Mouse (Mus musculus): ENCODE measurements at regions not wholly inside any gene's neighbourhood (a gene's known extent, or its start where the extent isn't known, plus 50 kb on each side); places are given as distances from the start of the nearest gene placed in this dataset.

DNA sequence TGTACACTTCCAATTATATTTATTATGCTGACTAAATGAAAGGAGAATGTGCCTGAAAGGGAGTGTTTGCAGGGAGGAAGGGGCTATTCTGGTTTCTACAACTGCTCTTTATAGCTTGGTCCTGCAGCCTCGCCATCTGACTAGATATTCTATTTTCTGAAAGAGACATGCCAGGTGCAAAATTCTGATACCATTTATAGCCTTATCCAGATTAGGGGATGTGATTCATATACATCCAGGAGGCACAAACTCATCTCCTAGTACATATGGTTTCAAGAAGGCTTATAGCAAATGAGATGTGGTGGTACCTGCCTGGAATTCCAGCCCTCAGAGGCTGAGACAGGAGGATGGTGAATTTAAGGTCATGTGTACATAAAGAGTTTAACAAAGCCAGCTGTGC lies 352.6 kb upstream of the Castor2 start:
- ATAC-seq (ENCODE audit: low read depth) = no peak
- 86% methylated on average over 1 of the region's 1 CpGs for WGBS (ENCODE audit: insufficient replicate concordance)
- no peak overlapping the region for H3K27ac ChIP-seq

GRCm38 (mm10) chr5:133746411-133746810 lies 353.1 kb upstream of the Castor2 start:
- H3K4me2 ChIP-seq = no peak overlapping the region
- no peak overlapping the region for H3K9ac ChIP-seq
- 0 out of 2 replicates have a peak, but pooled peaks cover 9% of the 10 kb centered on the region for H3K9me3 ChIP-seq (replicated peaks)
- no peaks in the 10 kb centered on the region for H3K4me1 ChIP-seq (replicated peaks)
- H3K4me3 ChIP-seq (replicated peaks) = no peak overlapping the region
- H3K27me3 ChIP-seq = no peaks in the 10 kb centered on the region
- ATAC-seq (ENCODE audit: low read depth) (no peak), DNase-seq (no peak)
- no peaks in the 10 kb centered on the region for H3K36me3 ChIP-seq
- WGBS (ENCODE audit: insufficient replicate concordance) = 71% methylated on average over 10 of the region's 10 CpGs
- no peak overlapping the region for H3K27ac ChIP-seq

More for the DNA sequence above, 352.6 kb upstream of the Castor2 start:
- H3K36me3 ChIP-seq = no peaks in the 10 kb centered on the region
- H3K27me3 ChIP-seq = no peaks in the 10 kb centered on the region
- no peak overlapping the region for H3K9ac ChIP-seq
- no peaks in the 10 kb centered on the region for H3K4me1 ChIP-seq (replicated peaks)
- no peak overlapping the region for H3K4me3 ChIP-seq (replicated peaks)
- no peak overlapping the region for H3K4me2 ChIP-seq
- no peak for DNase-seq
- 0 out of 2 replicates have a peak, but pooled peaks cover 9% of the 10 kb centered on the region for H3K9me3 ChIP-seq (replicated peaks)

DNA sequence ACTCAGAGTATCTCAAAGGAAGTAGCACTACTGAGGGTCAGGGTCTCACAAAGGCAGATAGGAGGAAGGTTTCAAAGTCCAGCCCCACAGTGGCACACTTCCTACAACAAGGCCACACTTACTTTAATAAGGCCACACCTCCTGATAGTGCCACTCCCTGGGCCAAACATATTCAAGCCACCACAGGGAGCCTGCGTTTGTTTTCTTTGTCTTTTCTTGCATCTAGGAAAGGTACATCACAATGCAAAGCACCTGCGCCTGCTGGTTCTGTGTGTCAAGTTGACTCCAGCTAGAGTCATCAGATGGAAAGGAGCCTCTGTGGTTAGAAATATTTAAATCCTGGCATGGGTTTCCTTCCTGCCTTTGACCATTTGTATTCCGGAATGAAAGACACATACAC lies 355.4 kb upstream of the Castor2 start:
- no peak overlapping the region for H3K9ac ChIP-seq
- H3K4me2 ChIP-seq = no peak overlapping the region
- H3K27me3 ChIP-seq = no peaks in the 10 kb centered on the region
- H3K4me1 ChIP-seq (replicated peaks) = no peaks in the 10 kb centered on the region
- 0 out of 2 replicates have a peak, but pooled peaks cover 9% of the 10 kb centered on the region for H3K9me3 ChIP-seq (replicated peaks)
- 60% methylated on average over 3 of the region's 3 CpGs for WGBS (ENCODE audit: insufficient replicate concordance)
- DNase-seq (no peak), ATAC-seq (ENCODE audit: low read depth) (no peak)
- H3K36me3 ChIP-seq = no peaks in the 10 kb centered on the region
- no peak overlapping the region for H3K4me3 ChIP-seq (replicated peaks)
- H3K27ac ChIP-seq = no peak overlapping the region

- no peaks in the 10 kb centered on the region for H3K27me3 ChIP-seq
Measured at GRCm38 (mm10) chr5:133743606-133744005, 355.9 kb upstream of the Castor2 start.

DNA sequence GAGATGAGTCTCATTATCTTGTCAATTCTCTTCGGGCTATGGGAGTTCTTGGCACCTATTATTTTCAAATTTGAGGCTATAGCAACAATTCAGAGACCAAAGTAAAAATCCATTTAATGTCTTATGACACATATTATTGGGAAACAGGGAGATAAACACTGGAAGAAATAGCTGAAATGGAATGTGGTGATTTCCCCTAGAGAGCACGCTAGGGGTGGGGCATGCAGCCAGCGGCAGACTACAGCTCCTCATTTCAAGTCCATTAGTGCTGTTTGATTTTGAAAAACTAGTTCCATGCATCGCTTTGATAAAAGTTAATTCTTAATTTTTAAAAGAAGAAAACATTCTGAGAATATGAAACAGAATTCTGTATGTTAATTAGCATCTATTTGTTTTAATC lies 367.6 kb upstream of the Castor2 start:
- WGBS (ENCODE audit: insufficient replicate concordance) = 60% methylated on average over 4 of the region's 4 CpGs
- Histone ChIP-seq H3K27me3 (no peaks in the 10 kb centered on the region), H3K36me3 (no peaks in the 10 kb centered on the region), H3K4me1 (replicated peaks) (no peaks in the 10 kb centered on the region), H3K4me3 (replicated peaks) (no peak overlapping the region), H3K4me2 (no peak overlapping the region), H3K9me3 (replicated peaks) (peaks cover 9% of the 10 kb centered on the region; the same call in 1 of the 2 replicates), H3K27ac (no peak overlapping the region), H3K9ac (no peak overlapping the region)
- ATAC-seq (ENCODE audit: low read depth) = no peak
- DNase-seq = no peak

More at GRCm38 (mm10) chr5:133743606-133744005, 355.9 kb upstream of the Castor2 start:
- ATAC-seq (ENCODE audit: low read depth) (no peak), DNase-seq (no peak)
- no peaks in the 10 kb centered on the region for H3K36me3 ChIP-seq
- H3K9me3 ChIP-seq (replicated peaks) = 0 out of 2 replicates have a peak, but pooled peaks cover 9% of the 10 kb centered on the region
- H3K27ac ChIP-seq = no peak overlapping the region
- H3K4me2 ChIP-seq = no peak overlapping the region
- WGBS (ENCODE audit: insufficient replicate concordance) = 47% methylated on average over 2 of the region's 2 CpGs
- no peaks in the 10 kb centered on the region for H3K4me1 ChIP-seq (replicated peaks)
- no peak overlapping the region for H3K9ac ChIP-seq
- H3K4me3 ChIP-seq (replicated peaks) = no peak overlapping the region

DNA sequence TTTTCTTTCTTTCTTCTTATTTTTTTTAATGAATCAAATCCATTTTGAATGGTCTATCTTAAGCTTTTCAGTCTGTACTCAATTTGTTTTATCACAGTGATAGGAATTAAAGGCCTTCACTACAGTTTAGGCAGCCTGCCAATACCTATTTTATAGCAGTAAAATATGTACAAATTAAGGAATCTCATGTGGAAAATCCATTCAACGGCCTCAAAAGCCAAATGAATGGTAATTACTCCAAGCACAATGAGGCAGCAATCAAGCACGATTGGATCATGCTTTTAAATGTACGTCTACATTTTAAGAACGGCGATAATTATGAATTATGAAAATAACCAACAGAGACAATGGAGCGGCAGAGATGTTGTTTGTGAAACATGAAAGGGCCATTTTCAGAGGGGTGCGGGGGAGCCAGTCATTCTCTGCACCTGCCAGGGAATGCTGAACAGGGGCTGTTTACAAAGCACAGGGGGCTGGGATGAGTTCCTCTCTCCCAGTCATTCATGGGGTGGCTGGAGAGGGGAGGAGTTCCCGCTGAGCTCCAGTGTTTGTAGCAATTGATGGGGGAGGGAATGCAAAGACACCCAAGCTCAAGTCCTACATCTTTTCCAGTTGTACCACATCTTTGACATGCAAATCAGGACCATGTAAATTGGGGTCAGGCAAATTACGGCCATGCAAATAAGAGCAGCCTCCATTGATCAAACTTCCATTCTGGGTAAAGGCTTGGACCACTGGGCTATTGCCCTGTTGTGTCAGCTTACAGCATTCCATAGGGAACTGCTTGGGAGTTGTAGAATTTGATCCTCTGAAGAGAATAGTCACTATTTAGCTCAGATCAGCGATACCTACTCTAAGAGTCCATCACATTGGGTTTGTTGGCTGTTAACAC lies 381.1 kb upstream of the Castor2 start:
- Histone ChIP-seq H3K27me3 (no peaks in the 10 kb centered on the region), H3K9me3 (replicated peaks) (peaks cover 11% of the 10 kb centered on the region; the same call in 1 of the 2 replicates), H3K9ac (no peak overlapping the region), H3K4me3 (replicated peaks) (no peak overlapping the region), H3K4me2 (no peak overlapping the region), H3K4me1 (replicated peaks) (no peaks in the 10 kb centered on the region), H3K36me3 (no peaks in the 10 kb centered on the region), H3K27ac (no peak overlapping the region)
- no peak for ATAC-seq (ENCODE audit: low read depth)
- no peak for DNase-seq
- 58% methylated on average over 10 of the region's 10 CpGs for WGBS (ENCODE audit: insufficient replicate concordance)

GRCm38 (mm10) chr5:133715830-133716229 lies 383.7 kb upstream of the Castor2 start:
- Histone ChIP-seq H3K27ac (no peak overlapping the region), H3K4me2 (no peak overlapping the region), H3K27me3 (no peaks in the 10 kb centered on the region), H3K4me1 (replicated peaks) (no peaks in the 10 kb centered on the region), H3K9ac (no peak overlapping the region), H3K9me3 (replicated peaks) (peaks cover 11% of the 10 kb centered on the region; the same call in 1 of the 2 replicates), H3K4me3 (replicated peaks) (no peak overlapping the region), H3K36me3 (no peaks in the 10 kb centered on the region)
- ATAC-seq (ENCODE audit: low read depth) = no peak
- DNase-seq = no peak
- 58% methylated on average over 1 of the region's 1 CpGs for WGBS (ENCODE audit: insufficient replicate concordance)

DNA sequence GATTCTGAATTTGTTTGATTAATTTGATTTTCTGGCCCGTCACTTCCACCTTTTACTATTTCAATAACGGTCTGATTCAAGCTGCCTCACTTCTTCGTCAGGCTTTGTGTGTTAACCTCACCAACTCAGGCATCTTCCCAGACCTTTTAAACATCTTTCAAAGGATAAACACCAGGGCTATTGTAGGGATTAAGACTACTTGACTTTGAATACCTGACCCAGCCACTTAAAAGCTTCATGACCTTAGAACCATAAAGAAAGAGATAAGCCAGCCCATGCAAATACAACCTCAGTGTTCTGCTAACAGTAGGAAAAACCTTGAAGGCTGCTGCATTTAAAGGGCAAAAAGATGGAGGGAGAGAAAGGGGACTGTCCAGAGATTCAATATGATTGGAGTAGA lies 386.9 kb upstream of the Castor2 start:
- peaks cover 4% of the 10 kb centered on the region; the same call in 1 of the 2 replicates for H3K9me3 ChIP-seq (replicated peaks)
- WGBS (ENCODE audit: insufficient replicate concordance) = 56% methylated on average over 3 of the region's 3 CpGs
- no peak for DNase-seq
- H3K4me3 ChIP-seq (replicated peaks) = no peak overlapping the region
- H3K27ac ChIP-seq = no peak overlapping the region
- H3K4me1 ChIP-seq (replicated peaks) = no peaks in the 10 kb centered on the region
- H3K36me3 ChIP-seq = no peaks in the 10 kb centered on the region
- no peaks in the 10 kb centered on the region for H3K27me3 ChIP-seq
- no peak overlapping the region for H3K4me2 ChIP-seq
- no peak overlapping the region for H3K9ac ChIP-seq
- ATAC-seq (ENCODE audit: low read depth) = no peak

DNA sequence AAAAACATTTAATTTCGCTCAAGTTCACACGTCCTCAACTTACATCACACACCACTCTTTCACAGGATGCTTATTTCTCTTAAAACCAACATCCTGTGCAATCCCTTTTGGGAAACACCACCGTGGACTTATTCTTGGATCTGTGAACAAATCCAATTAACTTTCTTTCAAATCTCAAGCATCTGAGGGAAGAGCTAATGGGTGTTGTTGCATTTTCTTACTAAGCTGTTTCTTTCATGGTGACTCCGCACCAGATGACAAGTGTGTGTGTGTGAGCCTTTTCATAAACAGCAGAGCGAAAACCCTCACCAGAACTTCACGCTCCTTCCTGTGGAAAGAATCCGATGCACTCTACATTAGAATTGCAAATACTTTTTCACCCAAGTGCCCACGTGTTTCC lies 390.6 kb upstream of the Castor2 start:
- Histone ChIP-seq H3K4me1 (replicated peaks) (no peaks in the 10 kb centered on the region), H3K27me3 (no peaks in the 10 kb centered on the region), H3K36me3 (no peaks in the 10 kb centered on the region), H3K9ac (no peak overlapping the region), H3K27ac (no peak overlapping the region), H3K4me3 (replicated peaks) (no peak overlapping the region), H3K4me2 (no peak overlapping the region), H3K9me3 (replicated peaks) (peaks cover 15% of the 10 kb centered on the region)
- WGBS (ENCODE audit: insufficient replicate concordance) = 58% methylated on average over 8 of the region's 8 CpGs
- ATAC-seq (ENCODE audit: low read depth) (no peak), DNase-seq (no peak)

- 86% methylated on average over 2 of the region's 2 CpGs for WGBS (ENCODE audit: insufficient replicate concordance)
- Histone ChIP-seq H3K4me1 (replicated peaks) (no peaks in the 10 kb centered on the region), H3K27me3 (no peaks in the 10 kb centered on the region), H3K9ac (no peak overlapping the region), H3K27ac (no peak overlapping the region), H3K9me3 (replicated peaks) (no peaks in the 10 kb centered on the region), H3K4me2 (no peak overlapping the region), H3K36me3 (no peaks in the 10 kb centered on the region), H3K4me3 (replicated peaks) (no peak overlapping the region)
- DNase-seq (no peak), ATAC-seq (ENCODE audit: low read depth) (no peak)
Measured at GRCm38 (mm10) chr5:133686206-133686605, 413.3 kb upstream of the Castor2 start.

- H3K9ac ChIP-seq = no peak overlapping the region
- no peak overlapping the region for H3K4me3 ChIP-seq (replicated peaks)
- H3K27ac ChIP-seq = no peak overlapping the region
- H3K9me3 ChIP-seq (replicated peaks) = no peaks in the 10 kb centered on the region
- DNase-seq (no peak), ATAC-seq (ENCODE audit: low read depth) (no peak)
- H3K4me1 ChIP-seq (replicated peaks) = no peaks in the 10 kb centered on the region
- no peaks in the 10 kb centered on the region for H3K36me3 ChIP-seq
- H3K27me3 ChIP-seq = no peaks in the 10 kb centered on the region
- no peak overlapping the region for H3K4me2 ChIP-seq
- 40% methylated on average over 10 of the region's 10 CpGs for WGBS (ENCODE audit: insufficient replicate concordance)
Measured at GRCm38 (mm10) chr5:133683021-133683420, 416.5 kb upstream of the Castor2 start.

Data from liver, embryonic 13.5 days (tissue).